Mouse (Mus musculus) cortical plate, adult 2 months (tissue): ENCODE data around the gene Trim72.

ENCODE experiments used
- CTCF ChIP-seq: fragments of 200-500 bp; IDR thresholded peaks from 2 replicates; pipeline ENCODE4 v1.5.1; 2011; ENCODE audit warnings: mild to moderate bottlenecking, control low read depth, low read length; ENCODE audit not compliant: insufficient read depth; ENCODE audit errors: extremely low read depth
- POLR2A ChIP-seq: fragments of 200-500 bp; IDR thresholded peaks from 2 replicates; pipeline ENCODE4 v1.6.1; 2011; ENCODE audit warnings: mild to moderate bottlenecking, low read length, control low read depth; ENCODE audit not compliant: insufficient read depth; ENCODE audit errors: extremely low read depth

DNA sequence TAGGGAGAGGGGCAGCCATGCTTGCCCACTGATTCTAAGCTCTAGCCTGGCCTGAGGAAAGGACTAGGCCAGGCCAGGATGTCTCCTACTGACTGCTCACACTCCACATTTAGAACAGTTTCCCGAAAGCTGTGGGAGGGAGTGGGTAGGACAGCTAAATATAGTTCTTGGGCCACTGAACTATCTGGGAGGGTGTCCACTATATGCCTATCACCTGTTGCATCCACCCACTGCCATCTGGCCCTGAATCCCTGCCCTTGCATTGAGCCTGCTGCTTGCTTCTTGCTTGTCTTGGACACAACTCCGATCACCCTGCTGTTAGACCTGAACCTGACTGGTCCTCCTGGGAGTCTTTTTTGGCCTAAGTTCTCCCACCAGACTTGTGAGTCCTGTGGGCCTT, at the start of gene Trim72:
- no peak for TF ChIP-seq POLR2A
- TF ChIP-seq CTCF = no peak
